Mouse (Mus musculus) lung, adult 2 months (tissue): ENCODE data around the gene Ppp3r2. TPM values are rescaled to one million over a fixed set of nuclear protein-coding genes. Genes with fewer than 3 reads are reported as not detected.

ENCODE experiments used
- DNase-seq: peaks from one replicate; pipeline ENCODE4 v3.0.0; 2022
- H3K4me1 ChIP-seq: fragments of 200-500 bp; 2 replicates; pipeline ENCODE4 v1.6.1; 2011; ENCODE audit warnings: low read length; ENCODE audit not compliant: control insufficient read depth, insufficient read depth
- H3K4me3 ChIP-seq: fragments of 200-500 bp; replicated peaks from 2 replicates; pipeline ENCODE3; 2011; ENCODE audit warnings: low read depth, mild to moderate bottlenecking, control low read depth, low read length; ENCODE audit errors: extremely low read depth
- CTCF ChIP-seq: fragments of 200-500 bp; IDR thresholded peaks from 2 replicates; pipeline ENCODE4 v1.5.1; 2011; ENCODE audit warnings: mild to moderate bottlenecking, low read length, control low read depth; ENCODE audit not compliant: insufficient read depth
- POLR2A ChIP-seq: fragments of 200-500 bp; IDR thresholded peaks from 2 replicates; pipeline ENCODE4 v1.6.1; 2011; ENCODE audit warnings: low read depth, mild to moderate bottlenecking, control low read depth, low read length, borderline replicate concordance; ENCODE audit errors: extremely low read depth
- WGBS: fragments of 180-500 bp; shearing (Covaris S2); methylation state at CpG from one replicate; pipeline ENCODE4 v1.1.7; 2018; 5-methylcytosine and 5-hydroxymethylcytosine counted together
- polyA plus RNA-seq: library from polyadenylated mRNA; depleted of rRNA; stranded (reverse); fragments of >200 nt; gene quantifications from 2 replicates; pipeline ENCODE4 v1.2.3, GENCODE M21; 2012; rRNA removed

Ppp3r2 gene
- polyA plus RNA-seq, 1 experiment = not detected

GRCm38 (mm10) chr4:49662231-49662630 lies 19.6 kb downstream of the Ppp3r2 start:
- 76% methylated on average over 4 of the region's 4 CpGs for WGBS
- Histone ChIP-seq H3K4me1 (peaks cover 6% of the 10 kb centered on the region; the same call in 1 of the 2 replicates), H3K4me3 (no peak overlapping the region)
- peak; percentile 43 for DNase-seq
- no peak for TF ChIP-seq CTCF
- no peak for TF ChIP-seq POLR2A

GRCm38 (mm10) chr4:49661664-49662063 lies 20.2 kb downstream of the Ppp3r2 start:
- no peak for DNase-seq
- TF ChIP-seq POLR2A (no peak), CTCF (no peak)
- Histone ChIP-seq H3K4me1 (peaks cover 6% of the 10 kb centered on the region; the same call in 1 of the 2 replicates), H3K4me3 (no peak overlapping the region)
- 69% methylated on average over 9 of the region's 9 CpGs for WGBS

- TF ChIP-seq POLR2A = no peak
- TF ChIP-seq CTCF = no peak
- no peak for DNase-seq
- Histone ChIP-seq H3K4me1 (peaks cover 6% of the 10 kb centered on the region; the same call in 1 of the 2 replicates), H3K4me3 (no peak overlapping the region)
- 84% methylated on average over 1 of the region's 1 CpGs for WGBS
These were observed 22.4 kb downstream of the Ppp3r2 start for GRCm38 (mm10) chr4:49659421-49659820.

GRCm38 (mm10) chr4:49639913-49640312 lies 41.9 kb downstream of the Ppp3r2 start:
- Histone ChIP-seq H3K4me3 (no peak overlapping the region), H3K4me1 (no peaks in the 10 kb centered on the region)
- TF ChIP-seq CTCF = no peak
- TF ChIP-seq POLR2A = no peak
- 46% methylated on average over 2 of the region's 2 CpGs for WGBS
- no peak for DNase-seq

- 88% methylated on average over 11 of the region's 11 CpGs for WGBS
- Histone ChIP-seq H3K4me1 (no peaks in the 10 kb centered on the region), H3K4me3 (no peak overlapping the region)
- TF ChIP-seq CTCF (no peak), POLR2A (no peak)
- no peak for DNase-seq
These were observed 44.0 kb downstream of the Ppp3r2 start for GRCm38 (mm10) chr4:49637821-49638220.

- DNase-seq = no peak
- peak overlapping the region; percentile 94 for H3K4me3 ChIP-seq
- no peaks in the 10 kb centered on the region for H3K4me1 ChIP-seq
- under 1% methylated on average over 30 of the region's 30 CpGs for WGBS
- TF ChIP-seq POLR2A (no peak), CTCF (no peak)
These were observed 49.7 kb downstream of the Ppp3r2 start for GRCm38 (mm10) chr4:49632139-49632481.

- WGBS = 4% methylated on average over 37 of the region's 37 CpGs
- peak; percentile 95 for DNase-seq
- peak within 1 kb of the TSS; percentile 94 for H3K4me3 ChIP-seq
- H3K4me1 ChIP-seq = no peaks in the 10 kb centered on the region
- TF ChIP-seq CTCF (no peak), POLR2A (peak; percentile 91; the same call in 1 of the 2 replicates)
These were observed 50.3 kb downstream of the Ppp3r2 start, which contains the start of gene Rnf20 for GRCm38 (mm10) chr4:49631319-49632138. TSS of gene Rnf20 (plus strand) at chr4:49632006.

- TF ChIP-seq CTCF = no peak
- TF ChIP-seq POLR2A = no peak
- no peak overlapping the region for H3K4me3 ChIP-seq
- DNase-seq = no peak
- no peaks in the 10 kb centered on the region for H3K4me1 ChIP-seq
- 74% methylated on average over 5 of the region's 5 CpGs for WGBS
These were observed 52.9 kb downstream of the Ppp3r2 start for GRCm38 (mm10) chr4:49628941-49629340.

Other genes with a start within 250 kb of the Ppp3r2 start
- 0.29 TPM in 1 of 2 replicates, not detected in the other for gene Acnat1, start 208.1 kb downstream of the Ppp3r2 start, polyA plus RNA-seq
- gene Baat, start 175.5 kb downstream of the Ppp3r2 start, polyA plus RNA-seq = 0.06 TPM in 1 of 2 replicates, not detected in the other
- 2.3 and 4.5 TPM in 2 replicates for gene Mrpl50, start 160.9 kb downstream of the Ppp3r2 start, polyA plus RNA-seq
- 1.0 and 1.1 TPM in 2 replicates for gene Zfp189, start 160.8 kb downstream of the Ppp3r2 start, polyA plus RNA-seq
- 0.48 and 1.9 TPM in 2 replicates for gene Aldob, start 132.5 kb downstream of the Ppp3r2 start, polyA plus RNA-seq
- gene Tmem246, start 84.1 kb downstream of the Ppp3r2 start, polyA plus RNA-seq = 51.7 and 52.8 TPM in 2 replicates
- 19.7 and 25.5 TPM in 2 replicates for gene Rnf20, start 50.0 kb downstream of the Ppp3r2 start, polyA plus RNA-seq
- 0.05 and 0.08 TPM in 2 replicates for gene Grin3a, start 163.7 kb upstream of the Ppp3r2 start, polyA plus RNA-seq